Mouse (Mus musculus): ENCODE measurements around the gene Rab11fip3. TPM values are rescaled to one million over a fixed set of nuclear protein-coding genes. Genes with fewer than 3 reads are reported as not detected.
"Not testable (repeated sequence)": the region's sequence is repeated elsewhere in the genome, so short reads cannot be mapped to it uniquely, and the experiment has no call there.

The Rab11fip3 gene
- polyA plus RNA-seq, 1 experiment from 2014 or later: 29.5 TPM

DNA sequence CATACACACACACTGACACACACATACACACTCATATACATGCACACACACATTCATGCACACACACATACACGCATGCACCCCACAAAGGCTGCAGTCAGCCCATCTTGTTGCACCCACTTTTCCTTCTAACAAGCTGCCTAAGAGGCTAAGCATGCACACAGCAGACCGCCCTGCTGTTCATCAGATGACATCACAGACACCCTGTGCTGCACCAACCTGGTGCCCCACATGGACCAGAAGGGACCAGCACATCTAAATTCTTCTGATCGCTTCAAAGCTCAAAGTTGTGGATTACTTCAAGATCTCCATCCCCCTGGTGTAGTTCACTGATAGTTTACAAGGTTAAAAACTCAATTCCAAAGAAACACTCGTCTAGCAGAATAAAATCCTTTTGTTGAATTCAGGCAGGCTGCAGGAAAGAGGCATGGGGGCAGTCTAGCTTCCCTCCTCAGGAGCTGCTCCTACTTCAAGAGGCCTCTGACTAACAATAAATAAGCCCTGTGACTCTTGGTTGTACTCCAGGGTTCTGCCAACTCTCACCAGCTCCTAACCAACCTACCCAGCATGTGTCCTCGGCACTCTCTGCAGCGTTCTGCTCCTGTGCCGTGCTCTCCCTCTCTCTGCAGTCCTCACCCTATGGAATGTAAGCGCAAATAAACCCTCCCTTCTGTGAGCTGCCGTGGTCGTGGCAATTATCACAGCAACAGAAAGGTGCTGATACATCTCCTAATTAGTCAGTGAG lies 22.9 kb downstream of the Rab11fip3 start:
- DNase-seq (ENCODE audit: low spot score): no peak

DNA sequence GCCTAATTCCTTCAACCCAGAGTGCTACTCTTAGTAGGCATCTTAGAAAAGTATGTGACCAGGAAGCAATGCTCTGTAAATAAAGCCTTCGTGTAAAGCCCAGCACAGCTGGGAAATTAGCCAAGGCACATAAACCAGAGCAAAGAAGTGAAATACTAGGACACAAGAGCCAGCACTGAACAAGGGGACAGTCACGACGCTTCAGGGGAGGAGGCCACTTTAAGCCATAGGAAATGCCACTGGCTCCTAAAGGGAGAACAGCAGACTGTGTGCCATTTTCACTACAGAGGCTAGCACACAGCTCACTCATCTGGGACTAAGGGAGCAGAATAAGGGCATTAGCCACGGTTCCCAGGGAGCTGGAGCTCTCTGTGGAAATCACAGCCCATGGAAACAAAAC lies 24.1 kb downstream of the Rab11fip3 start:
- Histone ChIP-seq H3K4me3 (replicated peaks; ENCODE audit: low read length) (no peak overlapping the region), H3K36me3 (replicated peaks; ENCODE audit: control insufficient read depth, insufficient read depth) (0 out of 2 replicates have a peak, but pooled peaks cover 1% of the 10 kb centered on the region), H3K27me3 (ENCODE audit: control insufficient read depth, insufficient read depth, low read length) (no peaks in the 10 kb centered on the region), H3K4me2 (replicated peaks) (no peak overlapping the region), H3K27ac (no peak overlapping the region; the same call in 1 of the 2 replicates), H3K4me1 (replicated peaks; ENCODE audit: control insufficient read depth, insufficient read depth, low read length) (peaks cover 25% of the 10 kb centered on the region; the same call in 1 of the 2 replicates), H3K9me3 (ENCODE audit: control insufficient read depth, low read length) (no peaks in the 10 kb centered on the region), H3K9ac (no peak overlapping the region)
- DNase-seq (ENCODE audit: low spot score) (peak; percentile 28), ATAC-seq (ENCODE audit: low FRiP score) (peak; percentile 35; the same call in 1 of the 2 replicates)
- 38% methylated on average over 4 of the region's 4 CpGs for WGBS

More for the DNA sequence above, 22.9 kb downstream of the Rab11fip3 start:
- no peak overlapping the region for H3K9ac ChIP-seq
- ATAC-seq (ENCODE audit: low FRiP score): no peak
- H3K4me2 ChIP-seq (replicated peaks): no peak overlapping the region
- H3K4me1 ChIP-seq (replicated peaks; ENCODE audit: control insufficient read depth, insufficient read depth, low read length): peaks cover 21% of the 10 kb centered on the region; the same call in 1 of the 2 replicates
- no peak overlapping the region for H3K27ac ChIP-seq
- no peaks in the 10 kb centered on the region for H3K27me3 ChIP-seq (ENCODE audit: control insufficient read depth, insufficient read depth, low read length)
- no peak overlapping the region for H3K4me3 ChIP-seq (replicated peaks; ENCODE audit: low read length)
- H3K9me3 ChIP-seq (ENCODE audit: control insufficient read depth, low read length): no peaks in the 10 kb centered on the region
- 63% methylated on average over 10 of the region's 10 CpGs for WGBS
- 0 out of 2 replicates have a peak, but pooled peaks cover 4% of the 10 kb centered on the region for H3K36me3 ChIP-seq (replicated peaks; ENCODE audit: control insufficient read depth, insufficient read depth)

DNA sequence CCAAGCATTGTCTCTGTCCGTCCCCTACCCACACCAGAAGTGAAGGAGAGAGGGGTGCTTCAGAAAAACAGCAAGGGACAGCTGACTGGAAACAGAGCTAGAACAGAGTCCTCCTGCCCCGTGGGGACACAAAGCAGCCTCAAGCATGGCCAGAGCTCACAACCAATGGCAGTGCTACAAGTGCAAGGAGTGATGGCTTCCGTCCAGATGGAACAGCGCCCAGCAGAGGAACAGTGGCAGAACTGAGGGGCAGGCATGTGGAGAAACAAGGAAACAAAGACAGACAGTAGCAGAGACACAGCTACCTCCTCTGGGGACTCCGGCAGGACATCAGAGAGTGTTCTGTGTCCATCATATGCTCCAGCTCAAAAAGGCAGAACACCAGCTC lies 26.1 kb downstream of the Rab11fip3 start:
- Histone ChIP-seq H3K27me3 (ENCODE audit: control insufficient read depth, insufficient read depth, low read length) (no peaks in the 10 kb centered on the region), H3K4me1 (replicated peaks; ENCODE audit: control insufficient read depth, insufficient read depth, low read length) (peaks cover 25% of the 10 kb centered on the region; the same call in 1 of the 2 replicates), H3K4me3 (replicated peaks; ENCODE audit: low read length) (no peak overlapping the region), H3K27ac (peak overlapping the region; percentile 89), H3K36me3 (replicated peaks; ENCODE audit: control insufficient read depth, insufficient read depth) (no peaks in the 10 kb centered on the region), H3K9ac (0 out of 2 replicates have a peak overlapping the region, but pooled peaks have one; percentile 17), H3K4me2 (replicated peaks) (peak overlapping the region; percentile 13; the same call in 1 of the 2 replicates), H3K9me3 (ENCODE audit: control insufficient read depth, low read length) (no peaks in the 10 kb centered on the region)
- ATAC-seq (ENCODE audit: low FRiP score) (peak; percentile 84), DNase-seq (ENCODE audit: low spot score) (peak; percentile 75)
- WGBS: 44% methylated on average over 5 of the region's 5 CpGs

GRCm38 (mm10) chr17:26042599-26043248 lies 26.6 kb downstream of the Rab11fip3 start:
- H3K4me3 ChIP-seq (replicated peaks; ENCODE audit: low read length): no peak overlapping the region
- H3K4me2 ChIP-seq (replicated peaks): peak overlapping the region; percentile 13; the same call in 1 of the 2 replicates
- peaks cover 25% of the 10 kb centered on the region; the same call in 1 of the 2 replicates for H3K4me1 ChIP-seq (replicated peaks; ENCODE audit: control insufficient read depth, insufficient read depth, low read length)
- no peaks in the 10 kb centered on the region for H3K36me3 ChIP-seq (replicated peaks; ENCODE audit: control insufficient read depth, insufficient read depth)
- 0 out of 2 replicates have a peak overlapping the region, but pooled peaks have one; percentile 17 for H3K9ac ChIP-seq
- peak overlapping the region; percentile 89 for H3K27ac ChIP-seq
- DNase-seq (ENCODE audit: low spot score) (no peak), ATAC-seq (ENCODE audit: low FRiP score) (peak; percentile 63; the same call in 1 of the 2 replicates)
- 59% methylated on average over 13 of the region's 13 CpGs for WGBS
- H3K9me3 ChIP-seq (ENCODE audit: control insufficient read depth, low read length): no peaks in the 10 kb centered on the region
- H3K27me3 ChIP-seq (ENCODE audit: control insufficient read depth, insufficient read depth, low read length): no peaks in the 10 kb centered on the region

- Histone ChIP-seq H3K9ac (no peak overlapping the region), H3K36me3 (replicated peaks; ENCODE audit: control insufficient read depth, insufficient read depth) (peaks cover 4% of the 10 kb centered on the region), H3K4me1 (replicated peaks; ENCODE audit: control insufficient read depth, insufficient read depth, low read length) (peaks cover 25% of the 10 kb centered on the region; the same call in 1 of the 2 replicates), H3K27me3 (ENCODE audit: control insufficient read depth, insufficient read depth, low read length) (no peaks in the 10 kb centered on the region), H3K4me3 (replicated peaks; ENCODE audit: low read length) (no peak overlapping the region), H3K4me2 (replicated peaks) (no peak overlapping the region), H3K9me3 (ENCODE audit: control insufficient read depth, low read length) (no peaks in the 10 kb centered on the region), H3K27ac (no peak overlapping the region)
- ATAC-seq (ENCODE audit: low FRiP score) (no peak), DNase-seq (ENCODE audit: low spot score) (peak; percentile 49)
- WGBS: 54% methylated on average over 9 of the region's 9 CpGs
These were observed 28.1 kb downstream of the Rab11fip3 start for GRCm38 (mm10) chr17:26041111-26041802.

DNA sequence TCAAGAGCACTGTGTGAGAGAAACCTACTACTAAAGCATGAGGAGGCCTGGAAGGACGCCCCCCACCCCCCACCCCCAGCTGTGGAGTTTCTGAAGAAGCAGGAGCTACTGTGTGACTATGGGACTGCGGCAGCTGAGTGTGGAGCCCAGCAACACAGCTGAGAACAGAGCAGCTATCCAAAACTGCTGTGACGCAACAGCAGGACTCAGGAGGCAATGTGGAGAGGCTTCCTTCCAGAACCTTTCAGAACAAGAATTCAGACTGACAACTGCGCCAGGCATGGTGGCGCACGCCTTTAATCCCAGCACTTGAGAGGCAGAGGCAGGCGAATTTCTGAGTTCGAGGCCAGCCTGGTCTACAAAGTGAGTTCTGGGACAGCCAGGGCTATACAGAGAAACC lies 28.6 kb downstream of the Rab11fip3 start:
- not testable (repeated sequence) for ATAC-seq (ENCODE audit: low FRiP score); H3K27ac ChIP-seq; DNase-seq (ENCODE audit: low spot score); H3K4me3 ChIP-seq (replicated peaks; ENCODE audit: low read length); H3K27me3 ChIP-seq (ENCODE audit: control insufficient read depth, insufficient read depth, low read length); H3K4me2 ChIP-seq (replicated peaks); H3K9me3 ChIP-seq (ENCODE audit: control insufficient read depth, low read length); H3K36me3 ChIP-seq (replicated peaks; ENCODE audit: control insufficient read depth, insufficient read depth); H3K9ac ChIP-seq
- WGBS: 90% methylated on average over 8 of the region's 8 CpGs
- peaks cover 25% of the 10 kb centered on the region; the same call in 1 of the 2 replicates for H3K4me1 ChIP-seq (replicated peaks; ENCODE audit: control insufficient read depth, insufficient read depth, low read length)

GRCm38 (mm10) chr17:26032037-26032436 lies 37.3 kb downstream of the Rab11fip3 start:
- peaks cover 39% of the 10 kb centered on the region for H3K36me3 ChIP-seq (replicated peaks; ENCODE audit: control insufficient read depth, insufficient read depth)
- no peaks in the 10 kb centered on the region for H3K27me3 ChIP-seq (ENCODE audit: control insufficient read depth, insufficient read depth, low read length)
- no peak overlapping the region for H3K9ac ChIP-seq
- no peak overlapping the region for H3K27ac ChIP-seq
- no peaks in the 10 kb centered on the region for H3K4me1 ChIP-seq (replicated peaks; ENCODE audit: control insufficient read depth, insufficient read depth, low read length)
- H3K9me3 ChIP-seq (ENCODE audit: control insufficient read depth, low read length): no peaks in the 10 kb centered on the region
- DNase-seq (ENCODE audit: low spot score) (no peak), ATAC-seq (ENCODE audit: low FRiP score) (no peak)
- no peak overlapping the region for H3K4me2 ChIP-seq (replicated peaks)
- 86% methylated on average over 6 of the region's 6 CpGs for WGBS
- H3K4me3 ChIP-seq (replicated peaks; ENCODE audit: low read length): no peak overlapping the region

GRCm38 (mm10) chr17:26031583-26031982 lies 37.8 kb downstream of the Rab11fip3 start:
- DNase-seq (ENCODE audit: low spot score): no peak
- Histone ChIP-seq H3K36me3 (replicated peaks; ENCODE audit: control insufficient read depth, insufficient read depth) (peaks cover 38% of the 10 kb centered on the region), H3K4me3 (replicated peaks; ENCODE audit: low read length) (no peak overlapping the region), H3K4me2 (replicated peaks) (no peak overlapping the region), H3K9me3 (ENCODE audit: control insufficient read depth, low read length) (no peaks in the 10 kb centered on the region), H3K9ac (no peak overlapping the region), H3K27me3 (ENCODE audit: control insufficient read depth, insufficient read depth, low read length) (no peaks in the 10 kb centered on the region), H3K27ac (no peak overlapping the region), H3K4me1 (replicated peaks; ENCODE audit: control insufficient read depth, insufficient read depth, low read length) (no peaks in the 10 kb centered on the region)
- ATAC-seq (ENCODE audit: low FRiP score): no peak
- 97% methylated on average over 5 of the region's 5 CpGs for WGBS

DNA sequence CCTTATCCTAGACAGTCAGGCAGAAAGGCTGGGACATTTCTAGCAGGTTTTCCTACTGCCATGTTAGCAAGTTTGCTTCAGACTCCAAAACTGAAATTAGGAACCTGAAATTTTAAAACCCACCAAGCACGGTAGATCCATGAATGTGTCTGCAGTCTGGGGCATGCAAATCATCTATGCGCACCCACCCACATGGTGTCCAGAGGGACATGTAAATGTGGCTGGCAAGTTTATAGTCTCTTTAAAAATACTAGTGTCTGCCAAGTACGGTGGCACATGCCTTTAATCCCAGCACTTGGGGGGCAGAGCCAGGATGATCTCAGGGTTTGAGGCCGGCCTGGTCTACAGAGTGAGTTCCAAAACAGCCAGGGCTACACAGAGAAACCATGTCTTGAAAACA lies 41.1 kb downstream of the Rab11fip3 start:
- 88% methylated on average over 4 of the region's 4 CpGs for WGBS
- Histone ChIP-seq H3K4me3 (replicated peaks; ENCODE audit: low read length) (no peak overlapping the region), H3K27me3 (ENCODE audit: control insufficient read depth, insufficient read depth, low read length) (no peaks in the 10 kb centered on the region), H3K4me2 (replicated peaks) (no peak overlapping the region), H3K9me3 (ENCODE audit: control insufficient read depth, low read length) (no peaks in the 10 kb centered on the region), H3K27ac (no peak overlapping the region), H3K4me1 (replicated peaks; ENCODE audit: control insufficient read depth, insufficient read depth, low read length) (no peaks in the 10 kb centered on the region), H3K36me3 (replicated peaks; ENCODE audit: control insufficient read depth, insufficient read depth) (peaks cover 34% of the 10 kb centered on the region), H3K9ac (no peak overlapping the region)
- ATAC-seq (ENCODE audit: low FRiP score): no peak
- no peak for DNase-seq (ENCODE audit: low spot score)
